Mouse (Mus musculus) kidney, postnatal 14 days (tissue): ENCODE data around the gene Fnip2.
"Not testable (repeated sequence)": the region's sequence is repeated elsewhere in the genome, so short reads cannot be mapped to it uniquely, and the experiment has no call there.

Experiments used
- DNase-seq: peaks from one replicate; pipeline ENCODE4 v3.0.0; 2022; ENCODE audit warnings: mixed read lengths

Gene Fnip2

DNA sequence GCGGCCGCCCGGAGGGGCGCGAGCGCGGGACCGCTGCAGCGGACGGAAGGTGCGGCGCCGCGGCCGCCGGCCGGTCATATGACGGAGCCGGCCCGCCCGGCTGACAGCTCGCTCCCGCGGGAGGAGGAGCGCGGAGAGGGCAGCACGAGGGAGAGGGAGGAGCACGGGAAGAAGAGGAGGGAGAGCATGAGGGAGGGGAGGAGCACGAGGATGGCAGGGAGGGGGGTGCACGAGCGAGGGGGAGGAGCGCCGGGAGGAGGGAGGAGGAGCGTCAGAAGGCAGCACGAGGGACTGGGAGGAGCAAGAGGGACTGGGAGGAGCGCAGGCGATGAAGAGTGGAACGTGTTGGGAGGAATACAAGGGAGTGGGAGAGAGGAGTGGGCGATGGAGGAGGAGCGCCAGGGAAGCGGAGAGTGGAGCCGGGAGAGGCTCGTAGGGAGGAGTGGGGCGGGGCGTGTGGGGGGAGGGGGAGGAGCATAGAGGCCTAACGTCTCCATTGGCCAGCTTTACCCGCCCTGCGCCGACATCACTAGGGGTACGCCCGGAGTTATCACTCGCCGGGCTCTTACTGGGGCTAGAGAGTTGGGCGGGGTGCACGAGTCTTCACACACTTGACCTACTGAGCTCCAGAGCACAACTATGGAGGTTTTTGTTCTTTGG is at the start of gene Fnip2:
Gene Fnip2, minus strand, starts transcription at position 94 of the 660 bp plus-strand sequence.
- DNase-seq, result peak; percentile 93

DNA sequence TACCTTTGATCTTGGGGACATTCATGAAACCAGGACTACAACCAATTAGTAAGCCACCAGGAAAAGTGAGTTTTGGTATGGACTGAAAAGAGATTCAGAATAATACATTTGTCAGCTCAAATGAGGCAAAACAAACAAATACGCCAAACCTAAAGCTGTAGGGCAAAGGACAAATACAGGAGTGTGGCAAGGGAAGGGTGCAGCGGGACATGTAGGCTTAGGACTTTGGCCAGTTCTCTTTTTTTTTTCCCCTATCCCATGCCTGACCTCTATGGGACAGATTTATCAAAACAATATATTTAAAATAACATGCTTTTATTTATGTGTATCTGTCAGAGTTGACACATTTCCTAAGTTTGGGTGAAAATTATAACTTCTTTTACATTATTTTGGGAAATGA is 42.3 kb upstream of the Fnip2 start:
- no peak for DNase-seq

- DNase-seq, result no peak
These were observed 27.9 kb upstream of the Fnip2 start for GRCm38 (mm10) chr3:79595468-79595867.

DNA sequence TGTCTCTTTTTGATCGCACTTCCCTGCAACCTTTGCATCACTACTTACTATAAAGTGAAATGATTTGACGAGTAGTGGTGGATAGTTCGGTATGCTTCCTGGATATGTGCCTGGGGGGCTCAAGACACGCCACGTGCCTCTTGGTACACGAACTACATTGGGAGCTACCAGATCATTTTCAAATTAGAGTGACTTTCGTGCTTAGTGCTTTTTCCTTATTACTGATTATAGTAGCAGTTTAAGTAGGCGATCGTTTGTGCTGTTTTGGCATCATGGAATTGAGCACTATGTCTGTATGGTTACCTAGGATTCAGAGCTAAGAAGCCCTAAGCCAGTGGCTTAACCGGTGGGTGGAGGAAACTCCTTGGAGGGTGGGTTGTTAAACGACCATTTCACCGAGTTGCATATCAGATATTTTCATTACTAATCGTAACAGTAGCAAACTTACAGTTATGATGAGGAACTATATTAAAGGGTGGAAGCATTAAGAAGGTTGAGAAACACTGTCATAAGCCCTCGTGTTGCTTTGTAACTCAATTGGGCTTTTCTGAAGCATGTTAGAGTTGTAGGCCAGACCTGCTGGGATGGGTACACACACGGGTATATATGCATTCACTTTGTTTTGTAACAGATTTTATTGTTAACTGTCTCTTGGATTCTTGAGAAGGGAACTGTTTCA is 24.3 kb upstream of the Fnip2 start:
- DNase-seq, result no peak

- DNase-seq, result peak; percentile 85
These were observed 23.5 kb upstream of the Fnip2 start, which contains the start of gene Ppid for GRCm38 (mm10) chr3:79590863-79591792. TSS of gene Ppid (plus strand) at chr3:79591342.

DNA sequence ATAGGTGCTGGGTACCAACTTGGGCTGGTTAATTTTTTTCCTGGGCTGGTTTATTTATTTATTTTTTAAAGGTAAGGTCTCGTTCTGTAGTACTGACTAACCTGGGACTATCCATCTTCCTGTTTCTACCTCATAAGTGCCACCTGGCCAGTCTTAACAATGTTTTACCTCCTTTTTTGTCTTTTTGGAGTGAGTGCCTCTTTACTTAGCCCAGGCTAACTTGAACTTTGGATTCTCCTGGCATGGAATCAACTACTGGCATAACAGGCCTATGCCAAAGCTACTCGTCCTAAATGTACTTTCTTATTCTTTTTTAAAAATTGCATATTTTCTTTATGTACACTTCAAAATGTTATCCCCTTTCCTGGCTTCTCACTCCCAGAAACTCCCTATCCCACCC is 22.1 kb upstream of the Fnip2 start:
- no peak for DNase-seq

DNA sequence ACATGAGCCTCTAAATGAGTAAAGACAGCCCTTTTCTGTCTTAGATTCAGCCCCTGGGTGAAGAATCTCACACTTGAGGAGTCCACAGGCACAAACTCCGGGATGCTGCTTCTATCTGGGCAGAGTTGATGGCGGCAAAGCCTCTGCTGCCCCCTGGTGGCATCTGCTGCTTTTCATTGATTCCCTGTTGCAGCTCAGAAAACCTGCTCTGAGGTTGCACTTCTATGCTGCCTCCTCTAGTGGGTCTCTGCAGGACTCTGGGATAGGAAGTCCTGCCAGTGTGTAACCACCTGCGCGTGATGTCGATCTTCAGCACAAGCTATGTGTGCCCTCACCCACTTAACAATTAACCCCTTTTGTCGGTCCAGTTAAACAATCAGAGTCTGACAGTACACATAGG is 19.2 kb upstream of the Fnip2 start:
- peak; percentile 94 for DNase-seq

- no peak for DNase-seq
These were observed 12.4 kb upstream of the Fnip2 start for GRCm38 (mm10) chr3:79579891-79580575.

GRCm38 (mm10) chr3:79578164-79578563 is 10.6 kb upstream of the Fnip2 start:
- DNase-seq, result no peak

GRCm38 (mm10) chr3:79577606-79578005 is 10.0 kb upstream of the Fnip2 start:
- DNase-seq, result no peak

DNA sequence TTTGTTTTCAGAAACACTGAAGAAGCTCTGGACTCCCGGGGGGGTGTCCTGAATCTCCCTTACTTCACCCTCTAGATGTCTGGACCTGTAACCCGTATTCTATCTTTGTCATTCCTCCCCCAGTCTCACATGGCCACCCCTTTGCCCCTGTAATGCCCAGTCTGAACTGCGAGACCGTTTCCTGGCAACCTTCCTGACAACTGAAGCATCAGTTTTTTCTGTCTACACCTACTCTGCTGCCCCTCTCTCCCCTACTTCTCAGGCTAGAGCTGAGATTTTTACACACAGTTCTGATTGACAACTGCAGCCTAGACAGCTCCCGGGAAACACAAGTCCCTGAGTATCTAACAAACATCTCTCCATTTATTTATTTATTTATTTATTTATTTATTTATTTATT is 9.3 kb upstream of the Fnip2 start:
- DNase-seq, result no peak

- DNase-seq, result no peak
These were observed 8.8 kb upstream of the Fnip2 start for GRCm38 (mm10) chr3:79576468-79576816.

- DNase-seq, result peak; percentile 70
These were observed 8.2 kb upstream of the Fnip2 start for GRCm38 (mm10) chr3:79575576-79576467.

DNA sequence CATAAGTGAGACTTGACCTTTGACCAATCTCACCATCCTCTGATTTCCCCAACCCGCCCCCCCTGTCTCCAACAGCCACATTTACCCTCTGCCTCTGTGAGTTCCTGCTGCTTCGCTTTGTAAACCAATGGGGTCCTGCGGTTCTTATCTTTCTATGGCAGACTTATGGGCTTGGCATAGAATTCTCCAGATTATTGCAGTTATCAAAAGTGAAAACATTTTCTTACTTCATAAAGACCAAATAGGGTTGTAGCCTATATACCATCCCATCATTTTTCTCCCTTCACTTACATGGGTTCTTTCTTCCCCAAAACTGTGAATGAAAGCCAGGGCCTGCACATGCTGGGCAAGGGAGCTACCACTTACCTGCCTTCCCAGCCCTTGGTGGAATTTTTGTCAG is 6.7 kb upstream of the Fnip2 start:
- DNase-seq, result no peak

DNA sequence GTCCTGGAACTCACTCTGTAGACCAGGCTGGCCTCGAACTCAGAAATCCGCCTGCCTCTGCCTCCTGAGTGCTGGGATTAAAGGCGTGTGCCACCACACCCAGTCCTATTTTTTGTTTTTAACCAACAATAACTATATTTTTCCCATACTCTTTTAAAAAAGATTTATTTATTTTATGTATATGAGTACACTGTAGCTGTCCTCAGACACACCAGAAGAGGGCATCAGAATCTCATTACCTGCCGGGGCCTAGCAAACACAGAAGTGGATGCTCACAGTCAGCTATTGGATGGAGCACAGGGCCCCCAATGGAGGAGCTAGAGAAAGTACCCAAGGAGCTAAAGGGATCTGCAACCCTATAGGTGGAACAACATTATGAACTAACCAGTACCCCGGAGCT is 5.8 kb upstream of the Fnip2 start:
- DNase-seq, result not testable (repeated sequence)

- no peak for DNase-seq
These were observed 4.8 kb upstream of the Fnip2 start for GRCm38 (mm10) chr3:79572399-79572798.

- DNase-seq, result no peak
These were observed 1.7 kb upstream of the Fnip2 start for GRCm38 (mm10) chr3:79569351-79569681.

- DNase-seq, result no peak
These were observed 1.2 kb upstream of the Fnip2 start for GRCm38 (mm10) chr3:79568629-79569350.

- DNase-seq, result no peak
These were observed 592 bp downstream of the Fnip2 start for GRCm38 (mm10) chr3:79566716-79567691.
